Mouse (Mus musculus) liver, adult 2 months (tissue): Measurements from ENCODE around the gene Gm21970. TPM values are rescaled to one million over a fixed set of nuclear protein-coding genes. Genes with fewer than 3 reads are reported as not detected.

Experiments used
- DNase-seq: peaks from one replicate; pipeline ENCODE4 v3.0.0-alpha.2; 2011; ENCODE audit warnings: low read depth, low spot score; ENCODE audit errors: extremely low read depth
- H3K27ac ChIP-seq: fragments of 200-500 bp; replicated peaks from 2 replicates; pipeline ENCODE4 v1.5.1; 2012; ENCODE audit warnings: low read depth, mild to moderate bottlenecking, control low read depth, inconsistent platforms, low read length; ENCODE audit not compliant: insufficient read depth
- H3K27me3 ChIP-seq: fragments of 200-500 bp; 2 replicates; pipeline ENCODE4 v1.6.1; 2012; ENCODE audit warnings: mild to moderate bottlenecking, moderate library complexity, low read length, inconsistent platforms; ENCODE audit not compliant: control insufficient read depth, insufficient read depth
- H3K36me3 ChIP-seq: fragments of 200-500 bp; 2 replicates; pipeline ENCODE4 v1.6.1; 2012; ENCODE audit warnings: low read length, inconsistent platforms; ENCODE audit not compliant: control insufficient read depth, insufficient read depth
- H3K4me1 ChIP-seq: fragments of 200-500 bp; 2 replicates; pipeline ENCODE4 v1.6.1; 2011; ENCODE audit warnings: low read length; ENCODE audit not compliant: control insufficient read depth, insufficient read depth
- H3K4me3 ChIP-seq: fragments of 200-500 bp; 2 replicates; pipeline ENCODE4 v1.5.1; 2011; ENCODE audit warnings: low read depth, mild to moderate bottlenecking, control low read depth, low read length, moderate library complexity; ENCODE audit not compliant: insufficient read depth
- H3K79me2 ChIP-seq: fragments of 200-500 bp; 2 replicates; pipeline ENCODE4 v1.6.1; 2012; ENCODE audit warnings: inconsistent platforms, mild to moderate bottlenecking, low read length, moderate library complexity; ENCODE audit not compliant: control insufficient read depth, insufficient read depth
- H3K9ac ChIP-seq: fragments of 200-500 bp; 2 replicates; pipeline ENCODE4 v1.6.1; 2012; ENCODE audit warnings: low read depth, mild to moderate bottlenecking, control low read depth, inconsistent platforms, low read length
- CTCF ChIP-seq: fragments of 200-500 bp; IDR thresholded peaks from 2 replicates; pipeline ENCODE4 v1.5.1; 2011; ENCODE audit warnings: low read depth, low read length, control low read depth
- POLR2A ChIP-seq: fragments of 200-500 bp; IDR thresholded peaks from 2 replicates; pipeline ENCODE4 v1.6.1; 2011; ENCODE audit warnings: low read length, control low read depth; ENCODE audit not compliant: insufficient read depth; ENCODE audit errors: extremely low read depth
- WGBS: fragments of 180-500 bp; shearing (Covaris S2); methylation state at CpG from one replicate; pipeline ENCODE4 v1.1.7; 2018; 5-methylcytosine and 5-hydroxymethylcytosine counted together
- polyA plus RNA-seq: library from polyadenylated mRNA; depleted of rRNA; stranded (reverse); fragments of >200 nt; gene quantifications from 2 replicates; pipeline ENCODE4 v1.2.3, GENCODE M21; 2012
- total RNA-seq: library from RNA; depleted of rRNA; stranded (reverse); fragments of >200 nt; gene quantifications from 2 replicates; pipeline ENCODE4 v1.2.3, GENCODE M21; 2014

The Gm21970 gene
- total and polyA plus RNA-seq, 2 experiments: 0.83 TPM; not detected in 1

GRCm38 (mm10) chr16:91374253-91374634 lies 17.3 kb upstream of the Gm21970 start:
- WGBS: 4% methylated on average over 3 of the region's 3 CpGs
- Histone ChIP-seq H3K4me3 (peak overlapping the region; percentile 25; the same call in 1 of the 2 replicates), H3K79me2 (peaks cover 39% of the 10 kb centered on the region), H3K4me1 (peaks cover 26% of the 10 kb centered on the region), H3K9ac (no peak overlapping the region), H3K27me3 (no peaks in the 10 kb centered on the region), H3K27ac (no peak overlapping the region), H3K36me3 (no peaks in the 10 kb centered on the region)
- TF ChIP-seq POLR2A (no peak), CTCF (no peak)
- no peak for DNase-seq

GRCm38 (mm10) chr16:91376701-91377100 lies 14.8 kb upstream of the Gm21970 start:
- no peak overlapping the region for H3K4me3 ChIP-seq
- TF ChIP-seq POLR2A (no peak), CTCF (no peak)
- H3K4me1 ChIP-seq: peaks cover 36% of the 10 kb centered on the region
- no peaks in the 10 kb centered on the region for H3K27me3 ChIP-seq
- H3K27ac ChIP-seq: peak overlapping the region; percentile 50
- peaks cover 56% of the 10 kb centered on the region for H3K79me2 ChIP-seq
- no peak overlapping the region for H3K9ac ChIP-seq
- 89% methylated on average over 10 of the region's 10 CpGs for WGBS
- H3K36me3 ChIP-seq: no peaks in the 10 kb centered on the region
- no peak for DNase-seq

DNA sequence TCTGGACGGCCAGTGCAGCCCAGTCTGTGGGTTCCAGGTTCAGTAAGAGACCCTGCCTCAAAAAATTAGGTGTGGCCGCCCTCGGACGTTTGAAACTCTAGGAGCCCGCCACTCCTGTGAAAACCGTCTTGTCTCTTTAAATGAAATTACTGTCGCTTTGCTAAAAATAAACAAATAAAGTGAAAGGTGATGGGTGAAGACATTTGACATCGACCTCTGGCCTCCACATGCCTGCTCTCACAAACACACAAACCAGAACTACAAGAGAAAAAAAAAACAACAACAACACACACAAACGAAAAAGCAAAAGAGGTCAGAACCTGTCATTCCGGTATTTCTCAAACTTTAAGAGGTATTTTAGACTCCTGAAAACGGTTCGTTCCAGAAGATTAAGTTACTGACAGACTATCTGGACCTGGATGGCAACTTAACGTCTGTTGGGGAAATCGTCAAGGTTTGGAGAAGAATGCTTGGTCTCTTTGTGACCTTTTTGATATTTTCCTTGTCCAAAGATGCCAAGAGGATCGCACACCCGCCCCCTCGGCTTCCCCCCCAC lies 13.0 kb upstream of the Gm21970 start:
- Histone ChIP-seq H3K79me2 (peaks cover 59% of the 10 kb centered on the region), H3K27me3 (no peaks in the 10 kb centered on the region), H3K9ac (peak overlapping the region; percentile 32), H3K4me1 (peaks cover 41% of the 10 kb centered on the region), H3K36me3 (no peaks in the 10 kb centered on the region), H3K4me3 (peak overlapping the region; percentile 27; the same call in 1 of the 2 replicates), H3K27ac (peak overlapping the region; percentile 78)
- TF ChIP-seq CTCF (no peak), POLR2A (no peak)
- DNase-seq: peak; percentile 90
- 17% methylated on average over 17 of the region's 17 CpGs for WGBS

DNA sequence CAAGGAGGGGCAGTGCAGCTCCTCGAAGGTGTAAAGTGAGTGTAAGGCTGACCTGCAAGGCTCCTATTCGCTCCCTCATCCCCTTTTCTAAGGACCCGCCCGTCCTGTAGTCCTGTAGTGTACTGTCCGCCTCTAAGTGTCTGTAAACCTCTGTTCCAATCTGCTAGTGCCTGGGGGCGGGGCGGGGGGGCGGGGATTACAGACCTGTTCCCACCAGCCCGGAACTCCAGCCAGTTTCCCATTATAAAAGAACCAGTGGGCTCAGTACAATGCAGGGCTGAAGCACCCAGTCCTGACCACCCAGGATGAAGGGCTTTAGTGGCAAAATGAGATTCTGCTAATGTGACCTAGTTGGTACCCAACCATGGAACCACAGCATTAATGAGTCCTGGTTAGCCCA lies 12.5 kb upstream of the Gm21970 start:
- Histone ChIP-seq H3K27ac (peak overlapping the region; percentile 68), H3K36me3 (no peaks in the 10 kb centered on the region; the same call in 1 of the 2 replicates), H3K27me3 (no peaks in the 10 kb centered on the region), H3K4me1 (peaks cover 39% of the 10 kb centered on the region), H3K4me3 (peak overlapping the region; percentile 27; the same call in 1 of the 2 replicates), H3K9ac (peak overlapping the region; percentile 21), H3K79me2 (peaks cover 57% of the 10 kb centered on the region)
- DNase-seq: no peak
- TF ChIP-seq POLR2A: no peak
- no peak for TF ChIP-seq CTCF
- 16% methylated on average over 9 of the region's 9 CpGs for WGBS

DNA sequence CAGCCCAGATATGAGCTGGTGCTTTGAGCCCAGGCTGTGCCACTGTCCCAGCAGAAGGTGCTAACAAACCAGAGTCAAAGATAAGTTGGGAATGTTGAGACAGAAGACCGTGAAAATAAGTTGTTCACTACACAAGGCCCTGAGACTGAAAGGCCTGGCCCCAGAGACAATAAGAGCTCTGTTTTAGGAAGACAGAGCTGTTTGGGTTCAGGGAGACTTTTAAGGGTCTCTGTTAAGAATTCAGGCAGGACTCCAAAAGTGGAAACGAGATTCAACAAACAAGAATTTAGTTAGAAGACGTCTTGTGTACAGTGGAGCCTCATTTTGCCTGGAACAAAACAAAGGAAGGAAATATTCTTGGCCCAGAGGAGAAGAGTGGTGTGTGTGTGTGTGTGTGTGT lies 12.1 kb upstream of the Gm21970 start:
- DNase-seq: no peak
- Histone ChIP-seq H3K9ac (no peak overlapping the region; the same call in 1 of the 2 replicates), H3K27ac (peak overlapping the region; percentile 68), H3K36me3 (peaks cover 2% of the 10 kb centered on the region; the same call in 1 of the 2 replicates), H3K27me3 (no peaks in the 10 kb centered on the region), H3K79me2 (peaks cover 57% of the 10 kb centered on the region), H3K4me3 (no peak overlapping the region), H3K4me1 (peaks cover 37% of the 10 kb centered on the region)
- TF ChIP-seq CTCF (no peak), POLR2A (no peak)
- WGBS: 72% methylated on average over 3 of the region's 3 CpGs

DNA sequence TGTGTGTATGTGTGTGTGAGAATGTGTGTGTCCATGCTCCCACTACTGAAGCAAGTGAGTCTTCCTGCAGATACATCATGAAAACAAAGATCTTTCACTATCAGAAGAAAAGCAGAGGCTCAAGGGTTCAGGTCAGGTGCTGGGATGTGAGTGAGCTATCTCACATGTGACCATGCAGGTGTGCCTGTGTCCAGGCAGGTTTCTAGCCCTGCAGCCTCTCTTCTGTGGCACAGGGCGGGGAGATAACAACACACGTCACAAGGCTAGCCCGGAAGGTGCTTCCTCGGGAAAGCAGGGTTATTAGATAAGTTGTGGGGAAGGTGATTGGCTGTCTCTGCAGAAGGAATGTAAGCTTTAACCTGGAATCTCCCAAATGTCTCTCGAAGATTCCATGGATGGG lies 11.4 kb upstream of the Gm21970 start:
- peaks cover 52% of the 10 kb centered on the region for H3K79me2 ChIP-seq
- WGBS: 64% methylated on average over 5 of the region's 5 CpGs
- peak overlapping the region; percentile 74 for H3K27ac ChIP-seq
- H3K4me1 ChIP-seq: peaks cover 37% of the 10 kb centered on the region
- TF ChIP-seq POLR2A (no peak), CTCF (no peak)
- H3K9ac ChIP-seq: no peak overlapping the region; the same call in none of the 2 replicates
- no peaks in the 10 kb centered on the region for H3K27me3 ChIP-seq
- H3K36me3 ChIP-seq: peaks cover 8% of the 10 kb centered on the region; the same call in 1 of the 2 replicates
- DNase-seq: no peak
- no peak overlapping the region for H3K4me3 ChIP-seq
